23 mouse cellular contexts compared by ENCODE assay signal in the genomic region with DNA sequence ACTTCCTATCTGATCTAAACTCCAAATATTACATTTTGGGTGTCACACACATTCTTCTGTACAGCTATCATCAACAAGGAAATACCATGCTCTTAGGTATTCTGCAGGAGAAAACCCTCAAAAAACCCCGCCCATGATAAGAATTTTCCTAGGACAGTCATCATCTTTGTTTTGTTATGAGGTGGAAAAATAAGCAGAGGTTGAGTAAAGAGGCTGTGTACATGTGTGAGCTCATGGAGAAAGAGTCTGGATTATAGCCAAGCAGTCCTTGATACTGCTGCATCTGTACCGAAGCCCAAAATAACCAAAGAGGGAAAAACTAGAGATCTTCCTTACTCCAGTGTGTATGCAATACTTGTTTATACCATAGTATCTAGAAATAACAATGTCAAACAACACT.
DNase-seq lines count a peak whose midpoint lies in the region; ATAC-seq and TF ChIP-seq lines count a peak whose summit lies in the region.
"Had no signal": no experiment of that assay in that cellular context is flagged by ENCODE, and none has a peak within 500 bp of the region (broad histone marks: within the 10 kb centered on the region; RNA-seq: fewer than 3 reads in every experiment).

No protein-coding gene starts in this region.

- intact Hi-C loops in heart, postnatal 36 days (cut with DNase I), result no loop called here

- peak overlapping the region; percentile 34; the same call in 1 of the 2 replicates for H3K27ac ChIP-seq in heart, embryonic 15.5 days
- H3K27ac ChIP-seq in lung, embryonic 14.5 days (ENCODE audit: low read depth), result no peak overlapping the region
- H3K27ac ChIP-seq in kidney, embryonic 15.5 days, result no peak overlapping the region
- H3K27ac ChIP-seq: hindbrain, postnatal 0 days; kidney, postnatal 0 days; limb, embryonic 12.5 days; stomach, embryonic 15.5 days had no signal

- H3K4me3 ChIP-seq in heart, embryonic 15.5 days, result no peak overlapping the region
- H3K4me3 ChIP-seq in lung, embryonic 14.5 days (ENCODE audit: low read depth, low read length), result no peak overlapping the region
- H3K4me3 ChIP-seq in kidney, embryonic 15.5 days (replicated peaks), result no peak overlapping the region
- H3K4me3 ChIP-seq: erythroblast, embryonic 14.5 days; limb, embryonic 12.5 days; stomach, embryonic 15.5 days had no signal

- no peaks in the 10 kb centered on the region for H3K9me3 ChIP-seq in heart, embryonic 15.5 days (replicated peaks)
- no peaks in the 10 kb centered on the region for H3K9me3 ChIP-seq in lung, embryonic 14.5 days (ENCODE audit: low read depth, low read length)
- no peaks in the 10 kb centered on the region for H3K9me3 ChIP-seq in kidney, embryonic 15.5 days (replicated peaks)
- H3K9me3 ChIP-seq: limb, embryonic 12.5 days; stomach, embryonic 15.5 days had no signal

- H3K4me1 ChIP-seq in heart, embryonic 15.5 days (replicated peaks), result peaks cover 6% of the 10 kb centered on the region
- H3K4me1 ChIP-seq in lung, embryonic 14.5 days (ENCODE audit: insufficient read depth), result no peaks in the 10 kb centered on the region
- no peaks in the 10 kb centered on the region for H3K4me1 ChIP-seq in kidney, embryonic 15.5 days
- H3K4me1 ChIP-seq: limb, embryonic 12.5 days; stomach, embryonic 15.5 days had no signal

- no peaks in the 10 kb centered on the region for H3K27me3 ChIP-seq in heart, embryonic 15.5 days
- H3K27me3 ChIP-seq in lung, embryonic 14.5 days (ENCODE audit: insufficient read depth, low read length), result no peaks in the 10 kb centered on the region
- no peaks in the 10 kb centered on the region for H3K27me3 ChIP-seq in kidney, embryonic 15.5 days
- H3K27me3 ChIP-seq: CH12.LX; limb, embryonic 12.5 days; stomach, embryonic 15.5 days had no signal

- WGBS in heart, embryonic 15.5 days, result 18% methylated on average over 2 of the region's 2 CpGs
- WGBS in lung, embryonic 14.5 days, result 64% methylated on average over 2 of the region's 2 CpGs
- WGBS in kidney, embryonic 15.5 days, result 73% methylated on average over 2 of the region's 2 CpGs

- no peak for DNase-seq in heart, postnatal 36 days
- DNase-seq in lung, embryonic 14.5 days, result peak; percentile 22
- DNase-seq in lung, adult 18-20 months, result no peak
- DNase-seq in NIH3T3 (ENCODE audit: low read depth), result peak; percentile 84
- no peak for DNase-seq in embryo, embryonic 9.5 days (ENCODE audit: extremely low spot score)
- DNase-seq: adrenal gland, adult 2 months; cerebellum, adult 2 months; cerebellum, postnatal 36 days; gastrocnemius, postnatal 25 days; lung, postnatal 4 days; right cerebral cortex, postnatal 25 days; thymus, adult 2 months had no signal

- no peak overlapping the region for H3K4me2 ChIP-seq in heart, embryonic 15.5 days
- no peak overlapping the region for H3K4me2 ChIP-seq in lung, embryonic 14.5 days
- no peak overlapping the region for H3K4me2 ChIP-seq in kidney, embryonic 15.5 days
- H3K4me2 ChIP-seq: limb, embryonic 12.5 days; stomach, embryonic 15.5 days had no signal

- no peaks in the 10 kb centered on the region for H3K36me3 ChIP-seq in heart, embryonic 15.5 days
- H3K36me3 ChIP-seq in lung, embryonic 14.5 days (ENCODE audit: insufficient read depth), result no peaks in the 10 kb centered on the region
- no peaks in the 10 kb centered on the region for H3K36me3 ChIP-seq in kidney, embryonic 15.5 days
- H3K36me3 ChIP-seq: limb, embryonic 12.5 days; stomach, embryonic 15.5 days had no signal

- H3K9ac ChIP-seq in heart, embryonic 15.5 days, result no peak overlapping the region
- no peak overlapping the region for H3K9ac ChIP-seq in lung, embryonic 14.5 days
- H3K9ac ChIP-seq in kidney, embryonic 15.5 days, result no peak overlapping the region
- H3K9ac ChIP-seq: limb, embryonic 12.5 days; stomach, embryonic 15.5 days had no signal

- ATAC-seq in heart, embryonic 15.5 days (replicated peaks; ENCODE audit: insufficient number of reproducible peaks, insufficient read depth, low FRiP score, low read depth), result no peak
- no peak for ATAC-seq in lung, embryonic 14.5 days (ENCODE audit: insufficient read depth)
- ATAC-seq in kidney, embryonic 15.5 days (replicated peaks; ENCODE audit: low FRiP score), result no peak
- ATAC-seq: forebrain, embryonic 14.5 days; hindbrain, postnatal 0 days; intestine, postnatal 0 days; midbrain, embryonic 16.5 days had no signal

- TF ChIP-seq CTCF in lung, embryonic 14.5 days (IDR thresholded peaks at IDR 0.05; ENCODE audit: low read depth), result no peak

Comparison
In these comparisons a context has a peak if more than half of its experiments do, and no peak if none do; other contexts are left out.
1. DNase-seq: peak in lung, embryonic 14.5 days (single experiment) and NIH3T3 (single experiment); none in heart, postnatal 36 days (0 of 2), lung, adult 18-20 months (0 of 2) and embryo, embryonic 9.5 days (single experiment).